Mouse (Mus musculus) heart, adult 8-10 months (tissue): Measurements from ENCODE around the gene Senp7. TPM values are rescaled to one million over a fixed set of nuclear protein-coding genes. Genes with fewer than 3 reads are reported as not detected.
"Not testable (repeated sequence)": the region's sequence is repeated elsewhere in the genome, so short reads cannot be mapped to it uniquely, and the experiment has no call there.

Experiments used
- DNase-seq: peaks from one replicate; pipeline ENCODE4 v3.0.0; 2022; ENCODE audit warnings: low spot score
- total RNA-seq, 4 experiments: library from RNA; stranded (reverse); gene quantifications; 2 replicates each; pipeline ENCODE4 v1.2.4; 2022

Senp7 gene
- total RNA-seq = 10 to 100 TPM; 14.2 to 18.6 (median 17.4) TPM

DNA sequence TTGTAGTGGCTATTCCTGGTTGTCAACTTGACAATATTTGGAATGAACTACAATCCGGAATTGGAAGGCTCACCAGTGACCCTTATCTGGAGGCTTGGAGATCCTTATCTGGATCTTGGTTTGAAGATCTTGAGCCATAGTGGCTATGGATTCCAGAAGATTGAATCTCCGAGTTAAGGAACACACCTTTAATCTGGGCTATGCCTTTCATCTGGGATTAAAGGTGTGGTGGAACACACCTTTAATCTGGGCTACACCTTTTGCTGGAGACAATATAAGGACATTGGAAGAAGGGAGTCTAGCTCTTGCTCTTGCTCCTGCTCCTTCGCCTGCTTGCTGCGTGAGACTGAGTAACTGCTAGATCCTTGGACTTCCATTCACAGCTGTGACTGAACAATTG, at the start of gene Senp7:
Gene Senp7 (plus strand): TSS at position 301 of the 400 bp plus-strand sequence.
- not testable (repeated sequence) for DNase-seq

DNA sequence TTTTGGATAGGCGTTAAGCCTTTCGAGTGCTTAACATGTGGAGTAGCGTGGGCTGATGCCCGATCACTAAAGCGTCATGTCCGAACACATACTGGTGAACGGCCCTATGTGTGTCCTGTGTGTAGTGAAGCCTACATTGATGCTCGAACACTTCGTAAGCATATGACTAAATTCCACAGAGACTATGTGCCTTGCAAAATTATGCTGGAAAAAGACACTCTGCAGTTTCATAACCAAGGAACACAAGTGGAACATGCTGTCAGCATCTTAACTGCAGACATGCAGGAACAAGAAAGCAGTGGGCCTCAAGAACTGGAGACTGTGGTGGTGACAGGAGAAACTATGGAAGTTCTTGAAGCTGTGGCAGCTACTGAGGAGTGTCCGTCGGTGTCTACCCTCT, 41.3 kb upstream of the Senp7 start:
- DNase-seq = no peak

DNA sequence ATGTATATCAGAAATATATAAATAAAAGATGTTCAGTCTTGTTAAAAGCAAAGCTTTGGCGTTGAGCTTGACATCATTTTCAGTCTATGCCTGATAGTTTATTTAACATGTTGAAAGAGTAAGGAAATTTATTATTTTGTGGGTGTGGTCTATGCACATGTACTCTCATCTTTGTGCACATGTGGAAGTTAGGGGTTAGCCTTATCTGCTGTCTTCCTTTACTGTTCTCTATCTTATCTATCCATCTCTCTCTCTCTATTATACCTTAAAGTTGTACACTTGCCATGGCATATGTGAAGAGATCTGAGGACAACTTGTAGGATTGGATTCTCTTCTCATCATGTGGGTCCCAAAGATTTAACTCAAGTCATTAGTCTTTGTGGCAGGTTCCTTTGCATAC, 39.3 kb upstream of the Senp7 start:
- no peak for DNase-seq

DNA sequence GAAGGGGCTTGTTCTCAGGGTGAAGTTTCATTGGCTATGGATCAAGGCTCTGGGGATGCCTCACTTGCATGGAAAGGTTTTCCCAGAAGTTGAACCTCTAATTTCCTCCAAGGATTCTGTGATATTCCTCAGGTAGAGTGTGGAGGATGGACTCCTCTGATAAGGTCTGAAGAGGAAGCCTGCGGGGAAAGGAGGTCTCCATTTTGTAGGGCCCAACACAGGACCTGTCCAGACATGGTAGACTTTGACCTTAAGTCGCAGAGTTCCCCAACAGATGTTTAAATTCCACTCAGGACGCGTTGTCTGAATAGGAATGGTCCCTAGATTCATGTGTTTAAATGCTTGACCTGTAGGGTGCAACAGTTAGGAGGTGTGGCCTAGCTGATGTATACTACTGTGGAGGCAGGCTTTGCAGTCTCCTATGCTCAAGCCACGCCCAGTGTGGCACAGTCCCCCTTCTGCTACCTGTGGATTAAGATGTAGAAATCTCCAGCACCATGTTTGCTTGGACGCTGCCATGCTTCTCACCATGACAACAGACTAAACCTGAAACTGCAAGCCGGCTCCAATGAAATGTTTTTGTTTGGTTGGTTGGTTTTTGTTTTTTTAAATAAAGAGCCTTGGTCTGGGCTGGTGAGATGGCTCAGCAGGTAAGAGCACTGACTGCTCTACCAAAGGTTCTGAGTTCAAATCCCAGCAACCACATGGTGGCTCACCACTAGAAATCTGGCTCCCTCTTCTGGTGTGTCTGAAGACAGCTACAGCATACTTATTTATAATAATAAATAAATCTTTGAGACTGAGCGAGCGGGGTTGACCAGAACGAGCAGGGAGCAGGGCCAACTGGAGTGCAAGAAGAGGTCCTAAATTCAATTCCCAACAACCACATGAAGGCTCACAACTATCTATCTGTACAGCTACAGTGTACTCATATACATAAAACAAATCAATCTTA, 35.1 kb upstream of the Senp7 start:
- DNase-seq = no peak

DNA sequence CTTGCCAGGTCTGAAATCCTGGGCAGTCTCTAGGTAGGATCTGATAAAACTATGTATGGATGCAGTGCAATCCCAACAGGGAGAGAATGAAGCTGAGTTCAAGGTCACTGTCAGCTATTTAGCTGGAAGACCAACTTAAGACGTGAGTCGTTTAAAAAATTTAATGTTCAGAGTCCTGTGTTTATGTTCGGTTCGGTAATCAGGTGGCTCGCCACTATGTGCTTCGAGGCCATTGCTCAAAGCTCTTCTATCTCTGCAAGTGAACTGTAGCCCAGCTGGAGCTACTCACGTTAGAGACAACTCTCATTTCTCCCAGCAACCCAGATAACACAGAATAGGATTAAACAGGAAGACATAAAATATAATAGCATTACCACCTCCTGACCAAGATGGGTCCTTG, 34.1 kb upstream of the Senp7 start:
- DNase-seq = no peak

DNA sequence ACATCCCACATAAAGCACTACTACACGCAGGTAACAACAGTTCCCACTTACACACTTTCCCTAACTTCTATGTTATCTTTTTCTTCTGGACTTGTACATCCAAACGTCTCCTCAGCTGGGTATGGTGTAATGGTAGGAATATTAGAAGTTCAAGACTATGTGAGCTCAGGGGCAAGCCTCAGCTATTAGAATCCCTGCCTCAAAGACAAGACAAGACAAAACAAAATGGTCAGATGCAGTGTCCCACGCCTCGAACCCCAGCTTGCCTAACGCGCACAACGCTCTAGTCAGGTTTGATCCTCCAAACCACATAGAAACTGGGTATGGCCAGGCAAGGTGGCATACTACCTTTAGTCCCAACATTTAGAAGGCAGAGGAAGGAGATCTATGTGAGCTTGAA, 28.5 kb upstream of the Senp7 start:
- DNase-seq = no peak

DNA sequence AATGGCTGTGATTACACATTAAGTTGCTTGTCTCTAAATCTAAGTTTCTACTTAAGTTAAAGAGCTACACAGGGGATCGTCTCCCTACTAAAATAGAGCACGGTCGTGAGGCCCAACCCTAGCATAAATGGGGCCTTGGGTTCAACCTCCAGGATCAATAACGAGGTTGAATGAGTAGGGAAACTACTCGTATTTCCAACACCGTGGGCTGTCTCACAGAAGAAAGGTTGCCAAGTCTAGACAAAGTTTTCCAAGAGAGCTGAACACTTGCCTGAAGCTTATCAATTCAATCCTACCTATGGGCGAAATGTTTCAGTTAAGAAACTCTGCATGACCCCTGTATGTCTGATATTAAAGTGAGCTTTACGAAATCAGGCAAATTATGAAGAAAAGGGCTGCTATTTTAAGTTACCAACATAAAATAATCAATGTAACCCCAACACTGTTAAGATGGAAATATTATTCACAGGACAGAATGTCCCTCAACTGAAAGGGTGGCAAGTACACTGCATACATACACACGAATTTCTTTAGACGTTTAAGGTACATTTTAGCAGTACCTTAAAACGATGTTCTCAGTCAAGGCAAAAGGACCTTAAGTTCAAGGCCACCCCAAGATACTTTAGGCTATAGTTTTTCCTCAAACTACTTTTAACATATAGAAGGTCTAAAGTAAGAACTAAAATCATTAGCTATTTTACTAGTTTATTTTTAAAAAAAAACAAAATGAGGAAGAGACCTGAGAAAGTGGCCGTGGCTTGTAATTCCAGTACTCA, 20.1 kb upstream of the Senp7 start:
- DNase-seq = no peak

DNA sequence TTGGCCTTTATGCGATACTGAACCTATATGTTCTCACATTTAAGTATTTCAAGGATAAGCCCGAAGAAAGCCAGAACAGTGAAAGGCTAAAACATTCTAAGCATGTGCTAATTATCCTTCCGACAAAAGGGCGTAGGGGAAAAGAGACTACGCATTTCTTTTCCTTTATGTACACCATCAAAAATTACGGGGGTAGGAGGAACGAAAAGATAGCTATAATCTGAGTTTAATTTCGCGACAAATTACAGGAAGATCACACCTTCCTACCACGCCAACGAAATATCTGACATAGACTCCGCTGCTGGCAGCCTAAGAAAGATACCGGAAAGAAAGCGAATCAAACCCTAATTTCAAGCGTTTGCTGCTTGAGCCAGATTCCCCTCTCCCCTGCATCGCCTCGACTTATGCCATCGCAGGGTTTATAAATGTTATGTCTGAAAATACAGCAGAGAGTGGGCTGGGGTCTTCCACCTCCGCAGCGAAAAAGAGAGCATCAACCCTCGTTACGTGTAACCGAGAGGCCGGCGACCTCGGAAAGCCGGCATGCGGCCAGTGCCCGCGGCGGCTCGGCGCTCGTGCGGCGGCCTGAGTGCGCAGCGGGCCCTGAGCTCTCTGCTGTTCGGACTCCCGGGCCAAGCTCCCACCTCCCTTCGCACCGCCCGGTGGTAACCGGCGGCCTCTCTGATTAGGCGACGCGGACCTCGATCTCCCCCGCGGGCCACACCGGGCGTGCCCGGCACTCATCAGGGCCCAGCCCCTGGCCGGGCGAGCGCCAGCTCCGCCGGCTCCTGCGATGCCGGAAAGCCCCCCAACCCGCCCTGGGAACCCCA, 19.2 kb upstream of the Senp7 start:
- no peak for DNase-seq

DNA sequence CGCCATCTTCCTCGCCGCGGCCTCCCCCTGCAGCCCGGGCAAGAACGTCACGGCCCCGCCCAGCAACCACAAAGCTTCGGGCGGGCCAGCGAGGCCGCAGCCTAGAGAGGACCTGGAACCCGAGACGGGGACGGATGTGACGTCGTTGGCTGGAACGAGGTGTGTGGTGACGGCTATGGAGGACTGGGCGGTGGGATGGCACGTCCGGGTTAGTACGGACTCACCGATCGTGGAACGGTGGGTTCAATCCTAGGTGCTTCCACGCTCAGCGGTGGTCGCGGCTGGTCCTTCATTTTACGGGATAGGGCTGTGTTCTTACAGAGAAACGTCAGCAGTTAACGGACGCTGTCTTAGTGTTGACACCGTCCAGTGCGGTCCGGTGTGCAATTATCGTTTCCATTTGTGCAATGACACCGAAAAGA, 18.5 kb upstream of the Senp7 start, which contains the start of gene Pcnp:
Gene Pcnp (minus strand): TSS at position 79 of the 422 bp plus-strand sequence.
- DNase-seq = peak; percentile 98

DNA sequence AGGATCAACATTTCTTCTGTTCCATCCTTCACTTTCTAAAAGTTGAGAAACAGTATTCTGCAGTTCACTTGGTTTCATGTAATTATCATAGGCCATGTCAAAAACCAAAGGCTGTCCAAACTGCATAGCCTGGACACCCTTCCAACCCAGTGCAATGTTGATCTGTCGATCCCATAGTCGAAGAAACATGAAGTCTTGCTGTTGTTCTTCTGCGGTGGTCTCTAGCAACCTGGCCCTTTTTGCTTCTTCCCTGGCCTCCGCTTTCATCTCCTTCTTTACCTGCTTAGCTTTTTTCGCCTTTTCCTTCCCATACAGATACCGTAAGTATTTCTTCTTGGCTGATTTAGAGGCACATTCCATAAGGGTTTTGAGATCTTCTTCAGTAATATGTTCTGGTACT, 13.6 kb upstream of the Senp7 start:
- DNase-seq = no peak

DNA sequence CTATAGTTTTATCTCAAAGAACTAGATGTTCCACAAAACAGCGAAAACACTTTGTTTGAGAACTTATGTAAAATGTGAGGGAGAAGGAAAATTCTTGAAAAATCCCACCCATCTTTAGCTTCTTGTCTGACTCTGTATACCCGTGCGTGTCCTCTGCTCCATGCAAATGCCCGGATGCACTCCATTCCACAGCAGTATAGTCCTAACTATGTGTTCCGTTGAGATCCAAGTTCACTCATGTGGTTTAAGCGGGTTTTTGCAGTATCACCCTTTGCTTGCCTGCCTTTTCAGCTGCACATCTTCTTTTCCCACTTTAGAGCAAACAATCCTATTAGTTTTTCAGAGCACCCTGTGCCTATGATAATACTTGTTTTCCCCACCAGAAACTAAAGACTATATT, 11.6 kb upstream of the Senp7 start:
- DNase-seq = no peak

DNA sequence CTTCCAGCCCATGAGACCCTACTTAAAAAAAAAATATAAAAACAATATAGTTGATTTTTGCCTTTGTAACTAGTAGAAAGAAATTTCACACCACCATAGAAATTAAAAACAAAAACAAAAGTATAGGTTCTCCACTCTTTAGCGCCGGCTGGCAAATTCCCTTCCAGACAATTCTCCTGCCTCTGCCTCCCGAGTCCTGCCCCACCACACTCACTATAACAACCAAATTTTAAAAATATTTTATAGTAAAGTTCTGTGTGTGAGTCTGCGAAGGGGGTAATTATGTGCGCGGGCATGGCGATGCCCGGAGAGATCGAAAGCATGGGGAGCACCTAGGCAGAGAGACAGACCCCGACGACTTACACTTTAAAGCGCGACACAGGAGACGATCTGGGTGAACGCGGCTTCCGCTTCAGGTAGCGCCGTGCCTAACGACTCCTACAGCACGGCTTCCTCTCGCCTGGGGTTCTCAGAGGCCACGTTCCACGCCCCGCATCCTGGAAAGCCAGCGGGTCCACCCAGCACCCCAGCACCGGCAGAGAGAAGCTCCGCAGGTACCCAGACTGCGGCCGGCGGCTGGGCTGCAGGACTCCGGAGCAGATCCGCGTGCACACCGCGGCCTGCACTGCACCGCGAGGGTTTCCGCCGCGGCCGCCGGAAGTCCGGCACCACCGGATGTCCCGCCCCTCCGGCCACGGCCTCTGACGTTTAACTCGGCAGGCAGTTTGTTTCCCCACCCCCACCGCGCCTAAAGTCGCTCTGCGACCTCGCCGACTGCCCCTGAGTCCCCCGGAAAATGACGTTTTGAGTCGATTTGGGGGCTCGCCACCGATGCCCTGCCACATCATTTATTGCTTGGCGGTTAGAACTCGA, 10.8 kb upstream of the Senp7 start, which contains the start of gene Trmt10c:
Gene Trmt10c (minus strand): TSS at position 682 of the 873 bp plus-strand sequence.
- peak; percentile 91 for DNase-seq

DNA sequence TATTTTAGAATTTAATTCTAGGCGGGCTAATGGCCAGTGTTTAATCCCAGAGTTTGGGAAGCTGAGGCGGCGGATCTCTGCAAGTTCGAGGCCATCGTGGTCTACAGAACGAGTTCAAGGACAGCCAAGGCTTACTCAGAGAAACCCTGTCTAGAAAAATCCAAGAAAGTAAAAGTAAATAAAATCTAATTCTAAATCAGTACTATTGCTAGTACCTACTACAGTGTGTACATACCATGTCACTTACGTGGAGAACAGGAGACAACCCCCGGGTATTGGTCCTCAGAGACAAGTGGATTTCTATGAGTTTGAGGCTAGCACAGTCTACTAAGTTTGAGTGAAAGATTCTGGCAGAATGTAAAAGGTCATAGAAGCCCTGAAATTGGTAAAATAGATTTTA, 10.0 kb upstream of the Senp7 start:
- DNase-seq = no peak

DNA sequence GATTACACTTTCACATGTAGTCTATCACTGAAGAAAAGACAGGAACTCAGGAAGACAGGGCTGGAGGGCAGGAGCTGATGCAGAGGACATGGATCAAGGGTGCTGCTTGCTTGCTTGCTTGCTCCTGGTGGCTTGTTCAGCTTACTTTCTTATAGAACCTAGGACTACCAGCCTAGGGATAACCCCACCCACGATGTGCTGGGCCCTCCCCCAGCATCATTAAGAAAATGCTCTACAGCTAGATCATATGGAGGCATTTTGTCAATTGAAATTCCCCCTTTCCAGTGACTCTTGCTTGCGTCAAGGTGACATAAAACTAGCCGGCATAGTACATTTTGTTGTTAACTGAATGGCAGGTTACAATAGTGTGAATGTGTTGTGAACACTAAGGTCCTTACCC, 7.8 kb downstream of the Senp7 start:
- DNase-seq = no peak

DNA sequence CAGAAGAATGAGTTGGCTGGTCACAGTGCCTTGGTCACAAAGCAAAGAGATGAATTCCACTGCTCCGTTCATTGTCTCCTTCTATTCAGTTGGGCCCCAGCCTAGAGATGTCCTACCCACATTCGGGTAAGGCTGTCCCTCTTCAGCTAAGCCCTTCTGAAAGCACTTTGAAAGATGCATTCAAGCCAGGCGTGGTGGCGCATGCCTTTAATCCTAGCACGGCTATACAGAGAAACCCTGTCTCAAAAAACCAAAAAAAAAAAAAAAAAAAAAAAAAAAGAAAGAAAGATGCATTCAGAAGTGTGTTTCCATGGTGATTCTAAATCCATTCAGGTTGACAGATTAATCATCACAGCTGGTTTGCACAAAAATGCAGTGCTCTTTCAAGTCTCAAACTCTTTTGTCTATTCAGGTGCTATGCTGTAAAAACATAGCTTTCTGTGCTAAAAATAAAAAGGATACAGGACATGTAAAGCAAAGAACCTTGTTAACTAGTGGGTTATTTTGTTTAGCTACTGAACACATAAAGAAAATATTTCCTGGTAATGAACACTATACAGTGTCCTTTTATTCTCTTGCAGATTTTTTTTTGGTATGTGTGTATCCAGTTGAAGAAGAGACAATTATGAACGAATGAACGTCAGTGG, 8.9 kb downstream of the Senp7 start:
- DNase-seq = no peak

DNA sequence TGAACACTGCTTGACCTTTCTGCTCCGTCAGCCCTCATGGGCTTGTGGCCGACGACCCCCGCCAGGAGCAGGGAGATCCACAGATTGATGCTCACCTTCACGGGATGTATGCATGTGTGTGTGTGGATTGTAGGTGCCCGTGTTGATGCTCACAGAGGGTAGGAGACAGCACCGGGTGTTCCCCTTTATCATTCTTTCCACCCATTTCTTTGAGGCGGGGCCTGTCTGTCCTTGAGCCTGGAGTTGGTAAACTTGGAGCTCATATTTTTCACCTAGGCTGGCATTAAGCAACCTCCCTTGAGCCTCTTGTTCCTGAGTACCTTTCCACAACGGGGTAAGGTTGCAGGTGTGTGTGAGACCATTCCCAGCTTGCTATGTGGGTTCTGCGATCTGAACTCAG, 10.0 kb downstream of the Senp7 start:
- no peak for DNase-seq

DNA sequence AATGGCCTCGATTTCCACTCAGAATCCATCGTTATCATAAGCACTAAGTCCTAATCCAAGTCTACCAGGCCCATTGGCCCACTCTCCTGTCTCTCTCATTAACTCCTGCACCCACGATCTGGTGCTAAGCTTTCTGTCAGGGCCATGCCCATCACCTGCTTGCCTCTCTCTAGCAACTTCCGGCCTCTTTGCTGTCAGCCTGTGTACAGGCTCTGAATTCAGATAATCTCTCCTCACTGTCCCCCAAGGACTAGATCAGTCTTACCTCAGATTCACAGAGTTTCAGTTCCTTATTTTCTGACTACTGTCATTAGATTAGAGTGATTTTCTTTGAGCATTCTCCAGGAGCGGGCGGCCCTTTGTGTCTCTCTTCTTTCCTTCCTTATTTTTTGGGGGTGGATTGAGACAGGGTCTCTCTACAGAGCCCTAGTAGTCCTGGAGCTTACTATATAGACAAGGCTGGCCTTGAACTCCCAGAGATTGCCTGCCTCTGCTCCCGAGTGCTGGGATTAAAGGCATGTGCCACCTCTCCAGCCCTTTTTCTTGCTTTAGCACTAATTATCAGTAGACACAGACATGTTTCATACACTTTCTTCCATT, 14.0 kb downstream of the Senp7 start:
- no peak for DNase-seq

DNA sequence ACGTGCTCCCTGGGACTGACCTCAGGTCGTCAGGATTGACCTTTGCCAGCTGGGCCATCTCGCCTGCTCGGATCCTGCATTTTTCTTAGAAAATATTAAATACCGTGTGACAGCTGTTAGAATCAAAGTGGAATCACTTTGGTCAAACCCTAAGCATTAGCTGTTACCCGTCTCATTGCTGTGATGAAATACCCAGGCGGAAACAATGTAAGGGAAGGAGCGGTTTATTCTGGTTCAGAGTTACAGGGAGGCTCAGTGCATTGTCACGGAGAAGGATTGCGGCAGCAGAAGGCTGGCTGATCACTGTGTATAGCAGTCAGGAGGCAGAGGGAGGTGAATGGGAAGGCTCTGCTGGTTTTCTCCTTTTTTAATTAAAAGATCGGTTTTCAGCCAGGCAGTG, 14.8 kb downstream of the Senp7 start:
- no peak for DNase-seq

DNA sequence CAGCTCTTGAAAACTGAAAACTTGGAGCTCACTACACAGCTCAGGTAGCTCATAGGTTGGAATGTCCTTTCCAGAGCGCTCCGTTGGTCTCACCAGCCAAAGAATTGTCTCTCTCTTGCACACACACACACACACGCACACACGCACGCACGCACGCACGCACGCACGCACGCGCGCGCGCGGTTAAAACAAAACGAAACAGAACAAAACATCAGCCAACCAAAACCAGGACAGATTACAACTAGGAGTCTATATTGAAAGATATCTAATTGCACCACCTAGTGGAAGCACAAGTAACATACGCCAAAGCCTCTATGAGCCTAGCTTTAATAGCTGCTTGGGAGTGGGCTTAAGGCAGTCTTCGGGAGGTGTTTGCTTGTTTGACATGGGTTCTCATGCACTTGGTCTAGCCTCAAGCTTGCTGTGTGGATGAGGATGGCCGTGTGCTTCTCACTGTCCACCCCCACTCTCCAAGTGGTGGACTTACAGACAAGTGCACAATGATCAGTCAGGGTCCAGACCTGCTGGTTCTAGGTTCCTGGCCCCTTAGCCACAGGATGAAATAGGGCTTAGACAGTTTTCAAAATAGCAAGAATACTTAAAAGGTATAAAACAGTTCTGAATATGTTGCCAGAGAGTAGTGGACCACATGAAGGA, 16.3 kb downstream of the Senp7 start:
- peak; percentile 50 for DNase-seq
